Mouse (Mus musculus): Measurements from ENCODE around the gene Sh2b3.

Gene Sh2b3

GRCm38 (mm10) chr5:121824121-121824520, 13.3 kb downstream of the Sh2b3 start:
- DNase-seq (ENCODE audit: low spot score in 2 of 2): peak; percentile 48 to 78

DNA sequence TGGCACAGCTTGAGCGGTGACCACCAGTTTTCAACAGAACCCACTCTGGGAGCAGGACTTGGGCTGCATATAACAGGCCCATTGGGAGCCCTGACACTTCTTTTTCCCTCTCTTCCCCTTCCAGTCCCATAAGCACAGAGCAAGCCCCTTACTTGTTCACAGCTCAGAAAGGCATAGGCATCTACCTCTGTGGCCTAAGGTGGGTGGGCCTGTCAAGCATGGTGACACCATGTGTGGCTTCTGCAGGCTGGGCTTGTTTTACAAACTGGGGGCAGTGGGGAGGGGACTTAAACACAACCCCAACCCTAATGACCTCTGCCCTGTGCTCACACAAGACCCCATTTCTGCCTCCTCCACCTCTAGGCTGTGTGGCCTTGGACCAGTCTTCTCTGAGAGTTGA, 13.8 kb downstream of the Sh2b3 start:
- DNase-seq (ENCODE audit: low spot score in 2 of 2): no peak

- no peak for DNase-seq (ENCODE audit: low spot score in 2 of 2)
Observed at GRCm38 (mm10) chr5:121822786-121823505, 14.5 kb downstream of the Sh2b3 start.

- DNase-seq (ENCODE audit: low spot score in 2 of 2): no peak
Observed at GRCm38 (mm10) chr5:121821552-121821951, 15.9 kb downstream of the Sh2b3 start.

DNA sequence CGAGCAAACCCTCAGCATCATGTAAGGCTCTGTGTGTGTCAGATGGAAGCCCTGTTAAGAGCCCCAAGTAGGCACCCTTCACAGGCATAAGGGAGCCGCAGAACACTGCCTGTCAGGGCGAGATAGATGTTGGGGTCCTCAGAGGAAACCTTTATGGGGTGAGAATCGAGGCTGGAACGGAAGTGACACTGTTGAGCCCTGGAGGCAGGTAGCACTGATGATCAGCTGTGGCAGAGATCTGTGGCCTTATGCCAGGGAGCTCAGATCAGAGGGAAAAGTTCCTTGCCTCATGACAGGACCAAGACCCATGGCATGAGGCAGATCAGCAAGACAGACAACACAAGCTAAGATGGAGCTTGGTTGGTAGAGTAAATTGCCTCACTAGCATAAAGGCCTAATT, 16.3 kb downstream of the Sh2b3 start:
- DNase-seq (ENCODE audit: low spot score in 2 of 2): no peak

GRCm38 (mm10) chr5:121820657-121821056, 16.8 kb downstream of the Sh2b3 start:
- no peak for DNase-seq (ENCODE audit: low spot score in 2 of 2)

DNA sequence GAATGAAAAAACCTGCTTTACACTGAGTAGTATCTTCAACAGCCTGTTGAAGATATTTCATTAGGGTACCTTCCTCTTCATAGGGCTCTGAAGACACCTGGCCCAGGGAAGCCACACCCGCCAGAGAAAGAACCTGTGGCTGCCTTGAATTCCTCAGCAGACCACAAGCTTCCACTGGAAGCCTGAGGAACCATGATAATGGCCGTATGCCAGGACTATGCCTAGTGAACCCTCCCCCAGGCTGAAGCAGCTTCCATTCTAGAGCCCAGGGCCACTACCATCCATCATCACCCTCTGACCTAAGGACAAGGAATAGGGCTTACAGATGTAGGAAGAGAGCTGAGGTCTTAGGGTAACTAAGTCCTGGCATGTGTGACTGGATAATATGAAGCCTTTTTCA, 17.3 kb downstream of the Sh2b3 start:
- no peak for DNase-seq (ENCODE audit: low spot score in 2 of 2)

- no peak for DNase-seq (ENCODE audit: low spot score in 2 of 2)
Observed at GRCm38 (mm10) chr5:121819559-121819958, 17.9 kb downstream of the Sh2b3 start.

DNA sequence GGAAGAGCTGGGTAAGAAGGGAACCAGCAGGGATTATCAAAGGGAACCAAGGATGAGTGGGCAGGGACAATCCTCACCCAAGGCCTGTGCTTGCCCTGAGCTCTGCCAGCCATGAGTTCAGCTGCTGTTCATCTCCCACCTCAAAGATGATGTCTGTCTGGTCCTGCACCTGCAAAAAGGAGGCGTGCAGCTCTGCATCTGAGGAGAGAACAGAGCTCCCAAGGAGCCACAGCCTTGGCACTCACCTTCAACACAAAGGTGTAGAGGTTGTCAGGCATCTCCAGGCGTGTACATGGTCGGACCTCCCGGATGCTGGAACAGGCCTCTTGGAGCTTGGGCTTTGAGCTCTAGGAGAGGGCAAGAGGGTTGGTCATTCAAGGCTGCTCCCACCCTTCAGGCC, 18.6 kb downstream of the Sh2b3 start:
- no peak for DNase-seq (ENCODE audit: low spot score in 2 of 2)

- DNase-seq (ENCODE audit: low spot score in 2 of 2): no peak
Observed at GRCm38 (mm10) chr5:121818401-121818800, 19.0 kb downstream of the Sh2b3 start.

GRCm38 (mm10) chr5:121817551-121817950, 19.9 kb downstream of the Sh2b3 start:
- no peak for DNase-seq (ENCODE audit: low spot score in 2 of 2)

DNA sequence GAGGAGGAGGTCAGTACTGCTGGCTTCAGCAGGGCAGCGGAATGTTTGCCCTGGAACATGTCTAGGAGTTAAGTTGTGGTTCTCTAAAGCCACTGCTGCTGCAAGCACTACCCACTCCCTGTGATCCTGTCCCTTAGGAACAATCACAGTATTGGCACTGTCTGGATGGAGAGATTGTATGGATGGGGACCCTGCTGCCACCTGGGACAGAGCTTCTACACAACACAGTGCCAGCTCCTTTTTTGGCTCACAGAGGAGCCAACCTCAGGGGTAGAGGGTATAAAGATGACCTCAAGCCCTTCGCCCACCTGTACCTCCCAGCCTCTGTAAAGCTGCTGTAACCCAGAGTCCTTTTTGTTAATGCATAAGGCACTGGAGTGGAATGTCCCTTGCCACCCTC, 20.8 kb downstream of the Sh2b3 start:
- no peak for DNase-seq (ENCODE audit: low spot score in 2 of 2)

DNA sequence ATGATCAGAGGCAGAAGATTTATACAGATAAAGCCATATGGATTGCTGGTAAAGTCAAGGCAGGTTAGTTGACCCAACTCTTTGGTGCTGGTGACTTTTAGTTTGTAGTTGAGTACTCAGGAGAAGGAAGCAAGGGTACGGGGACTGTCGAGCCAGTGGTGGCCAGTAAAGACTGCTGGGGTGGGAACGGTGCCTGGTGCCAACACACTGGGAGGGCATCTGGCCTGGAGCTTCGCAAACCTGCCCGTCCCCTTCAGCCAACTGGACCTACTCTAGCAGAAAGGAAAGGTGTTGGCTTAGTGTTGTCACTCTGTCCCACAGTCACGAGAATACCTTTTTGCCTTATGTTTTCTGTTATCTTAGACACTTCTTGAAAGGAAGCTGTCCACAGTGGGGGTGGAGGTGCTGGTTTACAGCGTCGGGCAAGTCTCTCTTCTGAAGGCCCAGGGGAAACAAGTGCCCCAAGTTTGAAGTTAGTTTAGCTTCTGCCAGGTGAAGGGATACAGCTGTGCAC, 21.5 kb downstream of the Sh2b3 start:
- no peak for DNase-seq (ENCODE audit: low spot score in 2 of 2)

DNA sequence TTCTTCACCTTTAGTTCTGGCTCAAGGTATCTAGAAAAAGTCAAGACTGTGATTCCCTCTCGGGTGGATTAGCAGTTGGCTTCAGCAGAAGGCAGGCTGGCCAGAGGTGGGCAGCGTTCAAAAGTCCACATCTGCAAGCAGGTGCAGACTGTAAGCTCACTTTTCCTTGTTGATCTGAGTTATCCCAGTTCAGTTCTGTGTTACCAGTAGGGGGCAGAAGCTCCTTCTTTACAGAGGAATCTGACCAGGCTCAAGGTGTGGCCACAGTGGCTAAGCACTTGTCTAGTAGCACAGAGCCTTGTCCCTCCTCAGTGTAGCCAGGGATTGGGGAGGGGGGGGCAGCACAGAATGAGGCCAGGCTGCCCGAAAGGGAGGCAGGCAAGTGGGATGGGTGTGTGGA, 22.4 kb downstream of the Sh2b3 start:
- peak; percentile 68 to 78 for DNase-seq (ENCODE audit: low spot score in 2 of 2)

GRCm38 (mm10) chr5:121813744-121814143, 23.7 kb downstream of the Sh2b3 start:
- no peak for DNase-seq (ENCODE audit: low spot score in 2 of 2)

DNA sequence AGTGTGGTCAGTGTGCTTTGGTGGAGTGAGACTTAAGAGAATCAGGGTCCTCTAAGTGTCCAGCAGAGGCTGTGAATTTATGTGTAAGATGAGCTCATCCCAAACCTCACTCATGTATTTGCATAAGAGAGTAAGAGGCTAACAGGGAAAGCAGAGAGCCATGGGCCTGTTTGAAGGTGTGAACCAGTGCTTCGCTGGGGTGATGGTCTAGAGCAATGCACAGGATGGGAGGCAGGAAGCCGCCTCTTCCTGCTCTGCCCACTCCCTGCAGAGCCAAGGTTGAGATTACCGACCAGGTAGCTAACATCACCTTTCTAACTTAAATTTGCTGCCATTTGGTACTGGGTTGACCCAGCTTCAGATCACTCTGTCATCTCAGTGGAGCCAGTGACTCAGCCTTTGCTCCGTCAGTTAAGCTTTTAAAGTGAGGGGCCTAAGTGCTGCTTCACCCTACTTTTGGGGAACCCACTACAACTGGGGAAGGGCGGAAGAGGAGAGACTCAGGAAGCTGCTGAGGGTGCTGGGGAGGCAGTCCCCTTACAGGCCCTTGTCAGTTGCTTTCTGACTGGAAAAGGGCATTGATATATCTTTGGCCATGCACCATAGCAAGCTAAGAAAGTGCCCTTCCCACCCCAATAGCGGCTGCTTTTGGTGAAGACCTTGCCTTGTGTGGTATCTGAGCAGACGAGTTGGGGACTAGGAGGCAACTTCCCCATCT, 24.8 kb downstream of the Sh2b3 start:
- DNase-seq (ENCODE audit: low spot score in 2 of 2): no peak

DNA sequence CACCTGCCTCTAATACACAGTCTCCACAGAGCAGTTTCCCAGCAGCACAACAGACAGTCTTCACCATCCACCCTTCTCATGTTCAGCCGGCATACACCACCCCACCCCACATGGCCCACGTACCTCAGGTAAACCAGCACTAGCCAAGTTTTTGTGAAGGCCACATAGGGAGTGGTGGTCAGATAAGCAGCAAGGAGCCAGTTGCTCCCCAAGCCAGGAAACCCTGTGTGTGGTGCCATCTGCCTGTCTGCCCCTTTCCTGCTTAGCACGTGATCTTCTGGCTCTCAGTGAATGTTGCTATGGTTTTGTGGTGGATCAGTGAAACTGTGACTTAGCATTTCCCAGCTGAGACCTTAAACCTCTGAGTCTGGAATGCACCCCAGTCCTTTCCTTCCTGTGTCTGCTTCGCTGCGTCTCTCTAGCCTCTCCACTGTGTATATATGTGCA, 25.9 kb downstream of the Sh2b3 start:
- no peak for DNase-seq (ENCODE audit: low spot score in 2 of 2)

- DNase-seq (ENCODE audit: low spot score in 2 of 2): no peak
Observed at GRCm38 (mm10) chr5:121810331-121811151, 26.9 kb downstream of the Sh2b3 start.

DNA sequence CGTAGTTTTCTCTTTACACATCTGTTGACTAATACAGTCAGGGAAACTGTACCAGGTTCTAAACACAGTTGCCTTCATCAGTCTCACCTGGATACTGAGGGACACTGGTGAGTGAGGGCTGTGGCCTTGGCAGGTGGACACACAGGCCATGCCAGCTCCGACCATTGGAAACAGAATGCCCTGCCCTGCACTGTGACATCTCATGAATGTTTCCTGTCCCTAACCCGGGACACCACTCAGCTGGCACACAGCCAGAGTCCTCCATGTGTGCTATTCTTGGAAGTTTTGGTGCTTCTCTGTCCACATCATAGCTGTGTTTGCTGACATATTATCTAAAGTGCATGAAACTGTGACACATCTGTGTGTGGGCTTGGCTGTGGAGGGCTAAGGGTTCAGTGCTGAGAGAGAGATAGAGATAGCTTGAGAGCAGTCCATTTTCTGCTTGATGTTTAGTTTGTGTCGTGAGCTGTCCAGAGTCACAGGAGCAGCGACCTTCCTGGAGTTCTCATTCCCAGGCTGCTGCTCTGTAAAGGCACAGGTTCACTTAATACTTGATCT, 27.7 kb downstream of the Sh2b3 start:
- DNase-seq (ENCODE audit: low spot score in 2 of 2): no peak

GRCm38 (mm10) chr5:121808202-121808601, 29.2 kb downstream of the Sh2b3 start:
- DNase-seq (ENCODE audit: low spot score in 2 of 2): no peak

DNA sequence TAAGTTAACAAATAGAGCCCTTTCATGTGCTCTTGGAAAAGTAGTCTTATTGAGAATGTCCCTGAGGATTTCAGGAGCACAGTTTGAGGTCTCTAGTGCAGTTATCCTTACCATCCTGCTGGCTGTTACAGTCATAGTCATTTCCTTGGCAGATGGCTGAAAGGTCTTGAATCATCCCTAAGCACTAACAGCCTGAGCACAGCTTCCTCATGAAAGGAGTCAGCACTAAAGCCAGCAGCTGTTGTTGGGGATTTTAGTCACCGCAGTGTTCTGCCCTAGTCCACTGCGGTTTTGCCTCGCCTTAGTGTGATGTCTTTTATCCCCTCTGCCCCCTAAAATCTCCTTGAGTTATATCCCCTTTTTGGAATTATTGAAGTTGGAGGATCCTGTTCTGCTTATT, 30.3 kb downstream of the Sh2b3 start:
- no peak for DNase-seq (ENCODE audit: low spot score in 2 of 2)

GRCm38 (mm10) chr5:121798447-121798846, 39.0 kb downstream of the Sh2b3 start:
- DNase-seq (ENCODE audit: low spot score in 2 of 2): peak in 1 of 2 experiments; percentile 23

All from heart, adult 9 months (tissue).